Mouse (Mus musculus): ENCODE data around the gene Fgf12. TPM values are rescaled to one million over a fixed set of nuclear protein-coding genes. Genes with fewer than 3 reads are reported as not detected.

The Fgf12 gene
- polyA plus RNA-seq, 1 experiment = not detected

DNA sequence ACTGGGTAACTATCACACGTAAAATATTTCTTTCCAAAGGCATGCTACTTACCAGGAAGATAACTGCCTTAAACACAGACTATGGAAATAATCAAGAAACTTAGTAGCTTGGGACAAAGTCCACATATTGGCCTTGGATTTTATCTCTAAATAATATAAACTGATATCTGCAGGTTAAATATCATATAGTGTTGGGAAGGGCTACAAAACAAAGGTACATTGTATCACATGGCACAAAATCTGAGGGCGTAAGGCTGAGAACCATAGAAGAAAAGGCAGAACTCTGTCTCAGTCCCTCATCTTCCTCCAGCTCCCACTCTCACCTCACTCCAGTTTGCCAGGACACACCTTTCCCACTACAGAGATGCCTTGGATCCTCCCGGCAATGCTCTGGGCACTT, 417.8 kb downstream of the Fgf12 start:
- no peak overlapping the region for H3ac ChIP-seq (ENCODE audit: control insufficient read depth, insufficient read length, low read depth)

DNA sequence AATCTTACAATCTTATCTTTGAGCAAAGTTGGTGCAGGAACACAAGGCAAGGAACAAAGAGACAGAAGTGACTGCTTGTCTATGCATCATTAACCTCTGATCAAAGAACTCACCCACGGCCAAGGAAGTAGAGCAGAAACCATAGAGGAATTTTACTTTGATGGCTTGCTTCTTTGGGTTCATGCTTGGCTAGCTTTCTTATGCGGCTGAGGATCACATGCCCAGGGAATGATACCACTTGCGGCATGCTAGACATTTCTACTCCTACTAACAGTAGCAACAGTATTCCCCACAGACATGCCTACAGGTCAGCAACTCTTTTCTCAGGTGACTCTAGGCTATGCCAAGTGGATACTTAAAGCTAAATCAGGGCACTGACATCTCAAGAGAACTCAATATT, 429.3 kb downstream of the Fgf12 start:
- no peaks in the 10 kb centered on the region for H3K27me3 ChIP-seq (ENCODE audit: control insufficient read depth, insufficient read depth, insufficient read length)
- no peaks in the 10 kb centered on the region for H3K79me3 ChIP-seq (ENCODE audit: low read depth)
- H3K79me2 ChIP-seq (ENCODE audit: control insufficient read depth, insufficient read depth) = no peaks in the 10 kb centered on the region
- H3K36me3 ChIP-seq (ENCODE audit: control insufficient read depth, insufficient read depth) = no peaks in the 10 kb centered on the region
- TF ChIP-seq CEBPB (IDR thresholded peaks at IDR 0.05; ENCODE audit: low read depth) (no peak), USF1 (IDR thresholded peaks at IDR 0.05; ENCODE audit: low read depth) (no peak), MYOG (IDR thresholded peaks at IDR 0.05; ENCODE audit: control insufficient read depth, extremely low read depth, insufficient read length) (no peak), MYOD1 (IDR thresholded peaks at IDR 0.05; ENCODE audit: control insufficient read depth, insufficient read length, low read depth) (no peak), CTCF (IDR thresholded peaks at IDR 0.05; ENCODE audit: control insufficient read depth, insufficient read depth, insufficient read length) (no peak), FOSL1 (IDR thresholded peaks at IDR 0.05; ENCODE audit: insufficient read depth, low read length, poor library complexity, severe bottlenecking) (no peak), MAX (IDR thresholded peaks at IDR 0.05) (no peak)
- no peak overlapping the region for H3ac ChIP-seq (ENCODE audit: control insufficient read depth, insufficient read length, low read depth)
- H3K4me3 ChIP-seq (ENCODE audit: insufficient read depth, poor library complexity, severe bottlenecking) = no peak overlapping the region

More for the DNA sequence above, 417.8 kb downstream of the Fgf12 start:
- Histone ChIP-seq H3K4me3 (ENCODE audit: insufficient read depth, poor library complexity, severe bottlenecking) (no peak overlapping the region), H3K27me3 (ENCODE audit: control insufficient read depth, insufficient read depth, insufficient read length) (no peaks in the 10 kb centered on the region), H3K79me2 (ENCODE audit: control insufficient read depth, insufficient read depth) (no peaks in the 10 kb centered on the region), H3K36me3 (ENCODE audit: control insufficient read depth, insufficient read depth) (no peaks in the 10 kb centered on the region), H3K79me3 (ENCODE audit: low read depth) (no peaks in the 10 kb centered on the region)
- TF ChIP-seq MYOG (IDR thresholded peaks at IDR 0.05; ENCODE audit: control insufficient read depth, extremely low read depth, insufficient read length) (no peak), USF1 (IDR thresholded peaks at IDR 0.05; ENCODE audit: low read depth) (no peak), FOSL1 (IDR thresholded peaks at IDR 0.05; ENCODE audit: insufficient read depth, low read length, poor library complexity, severe bottlenecking) (no peak), MAX (IDR thresholded peaks at IDR 0.05) (no peak), MYOD1 (IDR thresholded peaks at IDR 0.05; ENCODE audit: control insufficient read depth, insufficient read length, low read depth) (no peak), CTCF (IDR thresholded peaks at IDR 0.05; ENCODE audit: control insufficient read depth, insufficient read depth, insufficient read length) (no peak), CEBPB (IDR thresholded peaks at IDR 0.05; ENCODE audit: low read depth) (no peak)

DNA sequence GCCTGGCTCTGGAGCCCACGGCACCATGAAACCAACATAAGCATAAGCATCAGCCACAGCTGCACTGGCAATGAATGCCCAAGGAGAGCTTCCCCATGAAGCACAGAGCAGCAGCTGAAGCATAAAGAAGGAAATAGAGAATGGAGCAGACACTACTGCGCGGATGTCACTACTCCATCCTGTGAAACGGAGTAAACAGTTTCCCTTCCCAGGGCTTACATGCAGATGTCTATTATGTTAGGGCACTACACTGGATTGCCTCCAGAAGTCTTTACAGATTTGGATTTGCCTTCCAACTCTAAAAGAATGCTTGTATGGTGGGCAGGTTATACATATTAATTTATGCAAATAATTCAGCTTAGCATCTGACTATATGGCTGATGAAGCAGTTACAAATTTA, 441.2 kb downstream of the Fgf12 start:
- Histone ChIP-seq H3ac (ENCODE audit: control insufficient read depth, insufficient read length, low read depth) (no peak overlapping the region), H3K27me3 (ENCODE audit: control insufficient read depth, insufficient read depth, insufficient read length) (no peaks in the 10 kb centered on the region), H3K79me2 (ENCODE audit: control insufficient read depth, insufficient read depth) (no peaks in the 10 kb centered on the region), H3K36me3 (ENCODE audit: control insufficient read depth, insufficient read depth) (no peaks in the 10 kb centered on the region), H3K4me3 (ENCODE audit: insufficient read depth, poor library complexity, severe bottlenecking) (no peak overlapping the region), H3K79me3 (ENCODE audit: low read depth) (no peaks in the 10 kb centered on the region)
- TF ChIP-seq FOSL1 (IDR thresholded peaks at IDR 0.05; ENCODE audit: insufficient read depth, low read length, poor library complexity, severe bottlenecking) (no peak), MYOG (IDR thresholded peaks at IDR 0.05; ENCODE audit: control insufficient read depth, extremely low read depth, insufficient read length) (no peak), USF1 (IDR thresholded peaks at IDR 0.05; ENCODE audit: low read depth) (no peak), CEBPB (IDR thresholded peaks at IDR 0.05; ENCODE audit: low read depth) (no peak), MYOD1 (IDR thresholded peaks at IDR 0.05; ENCODE audit: control insufficient read depth, insufficient read length, low read depth) (no peak), MAX (IDR thresholded peaks at IDR 0.05) (no peak), CTCF (IDR thresholded peaks at IDR 0.05; ENCODE audit: control insufficient read depth, insufficient read depth, insufficient read length) (no peak)

DNA sequence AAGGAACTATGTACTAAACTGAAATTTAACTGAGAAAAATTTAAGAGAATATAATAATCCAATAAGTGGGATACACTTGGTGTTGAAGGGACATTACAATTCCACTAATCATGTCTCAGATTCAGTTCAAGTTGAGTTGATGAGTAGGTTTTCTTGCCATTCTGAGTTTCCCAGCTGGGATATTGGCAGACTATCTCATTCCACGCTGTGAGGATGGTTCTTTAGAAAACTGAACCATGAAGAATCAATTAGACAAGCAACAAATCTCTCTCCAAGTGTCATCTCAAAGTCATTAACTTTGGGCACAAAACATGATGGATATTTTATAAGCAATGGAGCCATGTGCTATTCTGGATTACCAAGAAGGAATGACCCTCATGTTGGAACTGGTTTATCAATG, 449.0 kb downstream of the Fgf12 start:
- Histone ChIP-seq H3K36me3 (ENCODE audit: control insufficient read depth, insufficient read depth) (no peaks in the 10 kb centered on the region), H3K4me3 (ENCODE audit: insufficient read depth, poor library complexity, severe bottlenecking) (no peak overlapping the region), H3K79me3 (ENCODE audit: low read depth) (no peaks in the 10 kb centered on the region), H3ac (ENCODE audit: control insufficient read depth, insufficient read length, low read depth) (no peak overlapping the region), H3K27me3 (ENCODE audit: control insufficient read depth, insufficient read depth, insufficient read length) (no peaks in the 10 kb centered on the region), H3K79me2 (ENCODE audit: control insufficient read depth, insufficient read depth) (no peaks in the 10 kb centered on the region)
- TF ChIP-seq MAX (IDR thresholded peaks at IDR 0.05) (no peak), MYOG (IDR thresholded peaks at IDR 0.05; ENCODE audit: control insufficient read depth, extremely low read depth, insufficient read length) (no peak), FOSL1 (IDR thresholded peaks at IDR 0.05; ENCODE audit: insufficient read depth, low read length, poor library complexity, severe bottlenecking) (no peak), CEBPB (IDR thresholded peaks at IDR 0.05; ENCODE audit: low read depth) (no peak), MYOD1 (IDR thresholded peaks at IDR 0.05; ENCODE audit: control insufficient read depth, insufficient read length, low read depth) (no peak), USF1 (IDR thresholded peaks at IDR 0.05; ENCODE audit: low read depth) (no peak), CTCF (IDR thresholded peaks at IDR 0.05; ENCODE audit: control insufficient read depth, insufficient read depth, insufficient read length) (no peak)

DNA sequence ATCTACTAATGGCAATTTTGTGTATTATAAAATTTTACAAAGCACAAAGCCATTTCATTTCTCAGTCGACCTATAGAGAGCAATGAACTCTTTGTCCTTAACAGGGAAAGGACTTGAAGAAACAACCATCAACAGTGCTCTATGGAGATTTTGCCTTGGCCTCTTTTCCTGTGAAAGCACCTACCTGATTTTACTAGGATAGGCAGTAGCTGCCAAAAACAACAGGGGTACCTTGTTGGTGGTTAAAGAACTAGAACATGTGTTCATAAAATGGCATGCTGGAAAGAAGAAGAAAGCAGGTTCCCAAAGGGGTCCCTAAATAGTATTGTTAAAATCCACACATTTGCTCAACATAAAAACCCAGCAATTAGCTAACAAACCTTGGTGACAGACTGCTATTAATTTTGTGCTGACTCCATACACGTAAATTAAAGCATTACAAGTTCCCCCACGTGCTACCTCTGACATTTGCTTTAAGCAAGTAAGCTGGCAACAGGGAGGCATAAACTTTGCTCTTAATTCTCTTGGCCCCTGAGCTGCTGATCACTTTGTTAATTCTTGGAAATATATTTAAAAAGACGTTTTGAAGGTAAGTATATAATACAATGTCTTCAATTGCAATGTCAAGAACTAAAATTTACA, 463.1 kb downstream of the Fgf12 start:
- TF ChIP-seq MYOG (IDR thresholded peaks at IDR 0.05; ENCODE audit: control insufficient read depth, extremely low read depth, insufficient read length) = no peak
- no peak for TF ChIP-seq MAX (IDR thresholded peaks at IDR 0.05)
- TF ChIP-seq CEBPB (IDR thresholded peaks at IDR 0.05; ENCODE audit: low read depth) = no peak
- no peak for TF ChIP-seq MYOD1 (IDR thresholded peaks at IDR 0.05; ENCODE audit: control insufficient read depth, insufficient read length, low read depth)
- TF ChIP-seq USF1 (IDR thresholded peaks at IDR 0.05; ENCODE audit: low read depth) = no peak
- TF ChIP-seq FOSL1 (IDR thresholded peaks at IDR 0.05; ENCODE audit: insufficient read depth, low read length, poor library complexity, severe bottlenecking) = no peak
- TF ChIP-seq CTCF (IDR thresholded peaks at IDR 0.05; ENCODE audit: control insufficient read depth, insufficient read depth, insufficient read length) = no peak
- Histone ChIP-seq H3K79me3 (ENCODE audit: low read depth) (no peaks in the 10 kb centered on the region), H3ac (ENCODE audit: control insufficient read depth, insufficient read length, low read depth) (no peak overlapping the region), H3K36me3 (ENCODE audit: control insufficient read depth, insufficient read depth) (no peaks in the 10 kb centered on the region), H3K4me3 (ENCODE audit: insufficient read depth, poor library complexity, severe bottlenecking) (no peak overlapping the region), H3K79me2 (ENCODE audit: control insufficient read depth, insufficient read depth) (no peaks in the 10 kb centered on the region), H3K27me3 (ENCODE audit: control insufficient read depth, insufficient read depth, insufficient read length) (no peaks in the 10 kb centered on the region)

Data from C2C12 (cell line).